Mouse (Mus musculus) right cerebral cortex, postnatal 25 days (tissue): ENCODE data around the gene Acss2.

ENCODE experiments used
- DNase-seq: peaks from one replicate; pipeline ENCODE4 v3.0.0; 2022

Gene Acss2

GRCm38 (mm10) chr2:155517455-155518423 lies at the start of gene Acss2, which contains the start of gene Ggt7:
Gene Acss2 (plus strand): TSS chr2:155517948.
Gene Ggt7 (minus strand): TSS chr2:155518237.
- peak; percentile 98 for DNase-seq

- DNase-seq: peak; percentile 42
Measured at GRCm38 (mm10) chr2:155472671-155473569, 44.8 kb upstream of the Acss2 start.

GRCm38 (mm10) chr2:155473570-155474088 lies 44.1 kb upstream of the Acss2 start, which contains the start of gene Ncoa6:
Gene Ncoa6 (minus strand): TSS chr2:155473894.
- DNase-seq: peak; percentile 72

GRCm38 (mm10) chr2:155482021-155482420 lies 35.7 kb upstream of the Acss2 start:
- no peak for DNase-seq

- DNase-seq: no peak
Measured at GRCm38 (mm10) chr2:155490998-155491397, 26.8 kb upstream of the Acss2 start.

GRCm38 (mm10) chr2:155502596-155502995 lies 15.2 kb upstream of the Acss2 start:
- no peak for DNase-seq

- peak; percentile 20 for DNase-seq
Measured at GRCm38 (mm10) chr2:155504440-155505355, 13.1 kb upstream of the Acss2 start.

- no peak for DNase-seq
Measured at GRCm38 (mm10) chr2:155505811-155506210, 11.9 kb upstream of the Acss2 start.

GRCm38 (mm10) chr2:155507721-155508470 lies 9.9 kb upstream of the Acss2 start:
- peak; percentile 56 for DNase-seq

GRCm38 (mm10) chr2:155512479-155512878 lies 5.3 kb upstream of the Acss2 start:
- DNase-seq: no peak

GRCm38 (mm10) chr2:155513543-155513942 lies 4.2 kb upstream of the Acss2 start:
- peak; percentile 48 for DNase-seq

- DNase-seq: peak; percentile 88
Measured at GRCm38 (mm10) chr2:155514666-155515065, 3.1 kb upstream of the Acss2 start.

GRCm38 (mm10) chr2:155515941-155516340 lies 1.8 kb upstream of the Acss2 start:
- DNase-seq: peak; percentile 74

GRCm38 (mm10) chr2:155518531-155519270 lies 953 bp downstream of the Acss2 start:
- no peak for DNase-seq

- DNase-seq: no peak
Measured at GRCm38 (mm10) chr2:155523706-155524105, 6.0 kb downstream of the Acss2 start.

GRCm38 (mm10) chr2:155524378-155524777 lies 6.6 kb downstream of the Acss2 start:
- no peak for DNase-seq

- DNase-seq: no peak
Measured at GRCm38 (mm10) chr2:155527367-155527766, 9.6 kb downstream of the Acss2 start.

GRCm38 (mm10) chr2:155536292-155536691 lies 18.5 kb downstream of the Acss2 start:
- no peak for DNase-seq

- DNase-seq: no peak
Measured at GRCm38 (mm10) chr2:155537761-155538462, 20.2 kb downstream of the Acss2 start.
